Mouse (Mus musculus) heart, embryonic 11.5 days (tissue): Measurements from ENCODE around the gene Pnpla2. TPM values are rescaled to one million over a fixed set of nuclear protein-coding genes. Genes with fewer than 3 reads are reported as not detected.

Experiments used
- ATAC-seq: fragments of 200-750 bp; cut with Nextera tagmentation; replicated peaks from 2 replicates; pipeline ENCODE4 v1.8.0; 2017; ENCODE audit warnings: moderate library complexity; ENCODE audit not compliant: insufficient number of reproducible peaks, low FRiP score, low TSS enrichment
- H3K27ac ChIP-seq: fragments of 300-500 bp; sonication (generic); 2 replicates; pipeline ENCODE4 v1.5.1; 2014; ENCODE audit warnings: mild to moderate bottlenecking, low read depth, low read length
- H3K27me3 ChIP-seq: fragments of 300-500 bp; sonication (generic); 2 replicates; pipeline ENCODE4 v1.6.1; 2014; ENCODE audit warnings: mild to moderate bottlenecking, low read length, mixed read lengths; ENCODE audit not compliant: control insufficient read depth, insufficient read depth
- H3K36me3 ChIP-seq: fragments of 300-500 bp; sonication (generic); 2 replicates; pipeline ENCODE4 v1.6.1; 2014; ENCODE audit warnings: mild to moderate bottlenecking, low read length, moderate library complexity, mixed read lengths; ENCODE audit not compliant: control insufficient read depth, insufficient read depth
- H3K4me1 ChIP-seq: fragments of 300-500 bp; sonication (generic); 2 replicates; pipeline ENCODE4 v1.6.1; 2014; ENCODE audit warnings: low read length; ENCODE audit not compliant: control insufficient read depth, insufficient read depth
- H3K4me2 ChIP-seq: fragments of 300-500 bp; sonication (generic); 2 replicates; pipeline ENCODE4 v1.6.1; 2014; ENCODE audit warnings: mild to moderate bottlenecking, moderate library complexity
- H3K4me3 ChIP-seq: fragments of 300-500 bp; sonication (generic); 2 replicates; pipeline ENCODE4 v1.5.1; 2014; ENCODE audit warnings: low read depth, low read length
- H3K9ac ChIP-seq: fragments of 300-500 bp; sonication (generic); 2 replicates; pipeline ENCODE4 v1.6.1; 2014; ENCODE audit warnings: mild to moderate bottlenecking, low read depth, low read length, moderate library complexity
- H3K9me3 ChIP-seq: fragments of 300-500 bp; sonication (generic); replicated peaks from 2 replicates; pipeline ENCODE4 v1.6.1; 2016; ENCODE audit warnings: low read length; ENCODE audit not compliant: control insufficient read depth
- WGBS: fragments of 180-500 bp; shearing (Covaris S2); extraction: QIAGEN DNeasy Blood & Tissue Kit; methylation state at CpG from one replicate; pipeline ENCODE4 v1.1.7; 2014; ENCODE audit not compliant: insufficient replicate concordance; 5-methylcytosine and 5-hydroxymethylcytosine counted together
- polyA plus RNA-seq: library from polyadenylated mRNA; unstranded; fragments of >200 nt; fragmentation: Nextera tagmentation; extraction: Ambion mirVana; gene quantifications from 2 replicates; pipeline ENCODE4 v1.2.1, GENCODE M21; 2014

Gene Pnpla2
- polyA plus RNA-seq, 1 experiment from 2014 or later, result 35.3 TPM

- Histone ChIP-seq H3K36me3 (peaks cover 11% of the 10 kb centered on the region), H3K27ac (no peak overlapping the region), H3K9me3 (no peaks in the 10 kb centered on the region), H3K4me1 (peaks cover 57% of the 10 kb centered on the region), H3K9ac (no peak overlapping the region), H3K4me3 (no peak overlapping the region), H3K27me3 (peaks cover 44% of the 10 kb centered on the region), H3K4me2 (no peak overlapping the region)
- WGBS, result 60% methylated on average over 7 of the region's 7 CpGs
- ATAC-seq, result no peak
These were observed 11.0 kb downstream of the Pnpla2 start for GRCm38 (mm10) chr7:141466045-141466394.

- Histone ChIP-seq H3K4me1 (peaks cover 51% of the 10 kb centered on the region), H3K9me3 (no peaks in the 10 kb centered on the region), H3K4me2 (peak overlapping the region; percentile 80), H3K4me3 (peak overlapping the region; percentile 73), H3K9ac (peak overlapping the region; percentile 87), H3K27me3 (peaks cover 38% of the 10 kb centered on the region), H3K36me3 (peaks cover 15% of the 10 kb centered on the region), H3K27ac (peak overlapping the region; percentile 96)
- no peak for ATAC-seq
- WGBS, result 52% methylated on average over 10 of the region's 10 CpGs
These were observed 11.7 kb downstream of the Pnpla2 start for GRCm38 (mm10) chr7:141466607-141467148.

- H3K4me2 ChIP-seq, result peak within 1 kb of the TSS; percentile 80
- no peaks in the 10 kb centered on the region for H3K9me3 ChIP-seq
- H3K9ac ChIP-seq, result peak within 1 kb of the TSS; percentile 87
- H3K4me3 ChIP-seq, result peak within 1 kb of the TSS; percentile 73
- peaks cover 30% of the 10 kb centered on the region for H3K27me3 ChIP-seq
- peaks cover 19% of the 10 kb centered on the region for H3K36me3 ChIP-seq
- ATAC-seq, result peak; percentile 80
- H3K4me1 ChIP-seq, result peaks cover 47% of the 10 kb centered on the region
- under 1% methylated on average over 52 of the region's 52 CpGs for WGBS
- peak within 1 kb of the TSS; percentile 96 for H3K27ac ChIP-seq
These were observed 12.4 kb downstream of the Pnpla2 start, which contains the start of gene Cd151 for GRCm38 (mm10) chr7:141467230-141468030. Gene Cd151 (plus strand): TSS chr7:141467392.

- Histone ChIP-seq H3K27ac (peak overlapping the region; percentile 96), H3K9ac (peak overlapping the region; percentile 87), H3K9me3 (no peaks in the 10 kb centered on the region), H3K27me3 (peaks cover 25% of the 10 kb centered on the region), H3K36me3 (peaks cover 22% of the 10 kb centered on the region), H3K4me3 (peak overlapping the region; percentile 73), H3K4me2 (peak overlapping the region; percentile 80), H3K4me1 (peaks cover 47% of the 10 kb centered on the region)
- ATAC-seq, result no peak
- 12% methylated on average over 5 of the region's 5 CpGs for WGBS
These were observed 13.1 kb downstream of the Pnpla2 start for GRCm38 (mm10) chr7:141468164-141468521.

- peak; percentile 65 for ATAC-seq
- Histone ChIP-seq H3K36me3 (peaks cover 22% of the 10 kb centered on the region), H3K27me3 (peaks cover 20% of the 10 kb centered on the region), H3K9ac (peak overlapping the region; percentile 87), H3K4me1 (peaks cover 43% of the 10 kb centered on the region), H3K4me3 (peak overlapping the region; percentile 73), H3K27ac (peak overlapping the region; percentile 96), H3K9me3 (no peaks in the 10 kb centered on the region), H3K4me2 (peak overlapping the region; percentile 80)
- 2% methylated on average over 8 of the region's 8 CpGs for WGBS
These were observed 13.7 kb downstream of the Pnpla2 start for GRCm38 (mm10) chr7:141468522-141469211.

GRCm38 (mm10) chr7:141469352-141469751, 14.4 kb downstream of the Pnpla2 start:
- ATAC-seq, result no peak
- 85% methylated on average over 6 of the region's 6 CpGs for WGBS
- Histone ChIP-seq H3K36me3 (peaks cover 22% of the 10 kb centered on the region), H3K4me2 (peak overlapping the region; percentile 80), H3K27ac (peak overlapping the region; percentile 96), H3K27me3 (peaks cover 13% of the 10 kb centered on the region), H3K9ac (peak overlapping the region; percentile 87), H3K4me3 (peak overlapping the region; percentile 73), H3K4me1 (peaks cover 50% of the 10 kb centered on the region), H3K9me3 (no peaks in the 10 kb centered on the region)

- no peak for ATAC-seq
- peaks cover 22% of the 10 kb centered on the region for H3K36me3 ChIP-seq
- peaks cover 7% of the 10 kb centered on the region for H3K27me3 ChIP-seq
- H3K9me3 ChIP-seq, result no peaks in the 10 kb centered on the region
- peak overlapping the region; percentile 80 for H3K4me2 ChIP-seq
- H3K4me3 ChIP-seq, result no peak overlapping the region
- H3K4me1 ChIP-seq, result peaks cover 44% of the 10 kb centered on the region
- 88% methylated on average over 18 of the region's 18 CpGs for whole genome bisulfite sequencing
- H3K27ac ChIP-seq, result peak overlapping the region; percentile 96; the same call in 1 of the 2 replicates
- peak overlapping the region; percentile 87 for H3K9ac ChIP-seq
These were observed 15.1 kb downstream of the Pnpla2 start for GRCm38 (mm10) chr7:141469901-141470636.

- Histone ChIP-seq H3K9me3 (no peaks in the 10 kb centered on the region), H3K27ac (no peak overlapping the region), H3K4me2 (no peak overlapping the region), H3K27me3 (peaks cover 2% of the 10 kb centered on the region; the same call in 1 of the 2 replicates), H3K4me3 (no peak overlapping the region), H3K36me3 (peaks cover 22% of the 10 kb centered on the region), H3K9ac (no peak overlapping the region), H3K4me1 (peaks cover 41% of the 10 kb centered on the region)
- WGBS, result 91% methylated on average over 10 of the region's 10 CpGs
- no peak for ATAC-seq
These were observed 15.6 kb downstream of the Pnpla2 start for GRCm38 (mm10) chr7:141470637-141470944.
